18 mouse cellular contexts compared by ENCODE assay signal in genomic region chr1:38049562-38049961, GRCm38 (mm10). TPM values are rescaled to one million over a fixed set of nuclear protein-coding genes. Genes with fewer than 3 reads are reported as not detected.
DNase-seq lines count a peak whose midpoint lies in the region; ATAC-seq and TF ChIP-seq lines count a peak whose summit lies in the region.
"Had no signal": no experiment of that assay in that cellular context is flagged by ENCODE, and none has a peak within 500 bp of the region (broad histone marks: within the 10 kb centered on the region; RNA-seq: fewer than 3 reads in every experiment).

No protein-coding gene starts in this region.

- peak; percentile 46 for ATAC-seq in lung, postnatal 0 days
- ATAC-seq in frontal cortex, adult (ENCODE audit: low TSS enrichment) = no peak
- ATAC-seq: forebrain, embryonic 14.5 days; hindbrain, embryonic 16.5 days had no signal

- H3K79me2 ChIP-seq in heart, adult 2 months (replicated peaks; ENCODE audit: control insufficient read depth, insufficient read depth, low read length) = no peaks in the 10 kb centered on the region

- no peak for TF ChIP-seq EP300 in lung, postnatal 0 days (IDR thresholded peaks at IDR 0.05)
- no peak for TF ChIP-seq EP300 in heart, adult 2 months (IDR thresholded peaks at IDR 0.05; ENCODE audit: insufficient read depth, low read depth, low read length)

- DNase-seq in lung, postnatal 0 days (ENCODE audit: low spot score) = peak; percentile 20
- no peak for DNase-seq in lung, postnatal 14 days
- DNase-seq in T-cell, adult 2 months (ENCODE audit: low spot score) = peak; percentile 5
- DNase-seq in induced T-regulatory cell, adult 2 months (ENCODE audit: low read depth) = peak; percentile 14
- DNase-seq in heart, adult 2 months = no peak
- DNase-seq: adrenal gland, postnatal 10 days; cerebellum, adult 18-20 months; cerebellum, adult 9-11 months; cerebellum, postnatal 36 days; gastrocnemius, postnatal 36 days; heart, postnatal 36 days; kidney, adult 11 months had no signal

- H3K27me3 ChIP-seq in lung, postnatal 0 days (replicated peaks; ENCODE audit: insufficient read depth, low read length) = no peaks in the 10 kb centered on the region
- no peaks in the 10 kb centered on the region for H3K27me3 ChIP-seq in heart, adult 2 months (ENCODE audit: control insufficient read depth, insufficient read depth, low read length)
- H3K27me3 ChIP-seq: heart, embryonic 13.5 days; hindbrain, embryonic 12.5 days had no signal

- TF ChIP-seq CTCF in lung, postnatal 0 days (IDR thresholded peaks at IDR 0.05) = no peak
- TF ChIP-seq CTCF in embryonic fibroblast, embryonic 13.5 days (IDR thresholded peaks at IDR 0.05; ENCODE audit: borderline replicate concordance, insufficient read depth, low read length) = no peak
- TF ChIP-seq CTCF in heart, adult 2 months (IDR thresholded peaks at IDR 0.05) = no peak

- intact Hi-C loops in heart, adult 2 months (cut with DNase I) = no loop called here

- 0 out of 2 replicates have a peak, but pooled peaks have one; percentile 9 for TF ChIP-seq POLR2A in embryonic fibroblast, embryonic 13.5 days (IDR thresholded peaks at IDR 0.05; ENCODE audit: low read depth, low read length)
- no peak for TF ChIP-seq POLR2A in heart, adult 2 months (IDR thresholded peaks at IDR 0.05; ENCODE audit: insufficient read depth, low read depth, low read length)

- H3K4me1 ChIP-seq in lung, postnatal 0 days (ENCODE audit: insufficient read depth, low read depth, low read length) = no peaks in the 10 kb centered on the region
- H3K4me1 ChIP-seq in embryonic fibroblast, embryonic 13.5 days (ENCODE audit: control insufficient read depth, insufficient read depth, low read length) = no peaks in the 10 kb centered on the region
- H3K4me1 ChIP-seq in heart, adult 2 months (ENCODE audit: control insufficient read depth, insufficient read depth, low read length) = no peaks in the 10 kb centered on the region
- H3K4me1 ChIP-seq: heart, embryonic 13.5 days; hindbrain, embryonic 12.5 days had no signal

- no peak overlapping the region for H3K4me2 ChIP-seq in lung, postnatal 0 days (replicated peaks; ENCODE audit: low read depth, low read length)
- H3K4me2 ChIP-seq: heart, embryonic 13.5 days; hindbrain, embryonic 12.5 days had no signal

- H3K9me3 ChIP-seq in lung, postnatal 0 days (ENCODE audit: low read length) = no peaks in the 10 kb centered on the region
- H3K9me3 ChIP-seq: heart, embryonic 13.5 days; hindbrain, embryonic 12.5 days had no signal

- no peak overlapping the region for H3K27ac ChIP-seq in lung, postnatal 0 days (ENCODE audit: low read length)
- H3K27ac ChIP-seq in embryonic fibroblast, embryonic 13.5 days (ENCODE audit: insufficient read depth, low read length) = no peak overlapping the region
- H3K27ac ChIP-seq in heart, adult 2 months = no peak overlapping the region
- H3K27ac ChIP-seq: heart, embryonic 13.5 days; hindbrain, embryonic 12.5 days had no signal

- H3K4me3 ChIP-seq in lung, postnatal 0 days (ENCODE audit: low read depth, low read length) = no peak overlapping the region
- no peak overlapping the region for H3K4me3 ChIP-seq in embryonic fibroblast, embryonic 13.5 days (ENCODE audit: insufficient read depth, low read length)
- no peak overlapping the region for H3K4me3 ChIP-seq in heart, adult 2 months
- H3K4me3 ChIP-seq: heart, embryonic 13.5 days; hindbrain, embryonic 12.5 days had no signal

- WGBS in lung, postnatal 0 days = 37% methylated on average over 4 of the region's 4 CpGs
- WGBS in heart, adult 2 months = 50% methylated on average over 4 of the region's 4 CpGs

- H3K36me3 ChIP-seq in lung, postnatal 0 days (ENCODE audit: insufficient read depth, low read length) = peaks cover 60% of the 10 kb centered on the region
- H3K36me3 ChIP-seq in heart, adult 2 months (ENCODE audit: control insufficient read depth, insufficient read depth, low read length) = peaks cover 4% of the 10 kb centered on the region

- H3K9ac ChIP-seq in lung, postnatal 0 days (replicated peaks; ENCODE audit: low read depth) = no peak overlapping the region
- H3K9ac ChIP-seq in heart, adult 2 months (ENCODE audit: low read depth, low read length) = no peak overlapping the region
- H3K9ac ChIP-seq: heart, embryonic 13.5 days; hindbrain, embryonic 12.5 days had no signal

RNA-seq across cellular contexts. Expression of gene Eif5b, which starts 51.8 kb away (rescaled TPM):
- 16.0 and 18.6 TPM in 2 replicates for polyA plus RNA-seq in lung, postnatal 0 days (2015; fragmentation: Nextera tagmentation; extraction: Ambion mirVana)
- 56.2 and 63.2 TPM in 2 replicates for polyA plus RNA-seq in embryonic fibroblast, embryonic 13.5 days (2011; ENCODE audit: insufficient read length, low read depth, missing spikeins)
- 10 to 100 TPM; 47.6 to 54.0 TPM for total RNA-seq in heart, adult 2 months (2021)
- polyA plus RNA-seq in heart, adult 2 months (2012; rRNA removed) = 8.6 and 20.0 TPM in 2 replicates

RNA-seq across cellular contexts. Expression of gene Txndc9, which starts 51.9 kb away (rescaled TPM):
- 93.3 and 101 TPM in 2 replicates for polyA plus RNA-seq in lung, postnatal 0 days (2015; fragmentation: Nextera tagmentation; extraction: Ambion mirVana)
- 89.5 and 141 TPM in 2 replicates for polyA plus RNA-seq in embryonic fibroblast, embryonic 13.5 days (2011; ENCODE audit: insufficient read length, low read depth, missing spikeins)
- total RNA-seq in heart, adult 2 months (2021) = 10 to 100 TPM; 52.6 to 53.7 TPM
- 7.7 and 16.7 TPM in 2 replicates for polyA plus RNA-seq in heart, adult 2 months (2012; rRNA removed)

Comparison
In these comparisons a context has a peak if more than half of its experiments do, and no peak if none do; other contexts are left out.
1. DNase-seq: peak in lung, postnatal 0 days (single experiment), T-cell, adult 2 months (single experiment) and induced T-regulatory cell, adult 2 months (single experiment); none in lung, postnatal 14 days (single experiment) and heart, adult 2 months (0 of 2).